Mouse (Mus musculus) liver, embryonic 12.5 days (tissue): ENCODE results near the gene Ahcyl2. TPM values are rescaled to one million over a fixed set of nuclear protein-coding genes. Genes with fewer than 3 reads are reported as not detected.

ENCODE experiments used
- ATAC-seq: fragments of 200-750 bp; cut with Nextera tagmentation; 2 replicates; pipeline ENCODE4 v1.8.0; 2017; ENCODE audit warnings: moderate number of reproducible peaks, mild to moderate bottlenecking, moderate library complexity
- H3K27ac ChIP-seq: fragments of 300-500 bp; sonication (generic); 2 replicates; pipeline ENCODE4 v1.5.1; 2016; ENCODE audit warnings: mild to moderate bottlenecking
- H3K27me3 ChIP-seq: fragments of 300-500 bp; sonication (generic); replicated peaks from 2 replicates; pipeline ENCODE4 v1.6.1; 2016; ENCODE audit warnings: mild to moderate bottlenecking, moderate library complexity
- H3K36me3 ChIP-seq: fragments of 300-500 bp; sonication (generic); 2 replicates; pipeline ENCODE4 v1.6.1; 2016; ENCODE audit warnings: mild to moderate bottlenecking, moderate library complexity
- H3K4me1 ChIP-seq: fragments of 300-500 bp; sonication (generic); 2 replicates; pipeline ENCODE4 v1.6.1; 2016
- H3K4me2 ChIP-seq: fragments of 300-500 bp; sonication (generic); 2 replicates; pipeline ENCODE4 v1.6.1; 2016; ENCODE audit warnings: mild to moderate bottlenecking, moderate library complexity
- H3K4me3 ChIP-seq: fragments of 300-500 bp; sonication (generic); 2 replicates; pipeline ENCODE4 v1.5.1; 2016; ENCODE audit warnings: mild to moderate bottlenecking, moderate library complexity
- H3K9ac ChIP-seq: fragments of 300-500 bp; sonication (generic); 2 replicates; pipeline ENCODE4 v1.6.1; 2016; ENCODE audit warnings: mild to moderate bottlenecking, moderate library complexity
- H3K9me3 ChIP-seq: fragments of 300-500 bp; sonication (generic); replicated peaks from 2 replicates; pipeline ENCODE4 v1.6.1; 2016; ENCODE audit warnings: mild to moderate bottlenecking, moderate library complexity
- WGBS: fragments of 180-500 bp; shearing (Covaris S2); methylation state at CpG from one replicate; pipeline ENCODE4 v1.1.7; 2016; ENCODE audit not compliant: insufficient replicate concordance; 5-methylcytosine and 5-hydroxymethylcytosine counted together
- polyA plus RNA-seq: library from polyadenylated mRNA; unstranded; fragments of >200 nt; fragmentation: Nextera tagmentation; extraction: Ambion mirVana; gene quantifications from 2 replicates; pipeline ENCODE4 v1.2.1, GENCODE M21; 2016

The Ahcyl2 gene
- polyA plus RNA-seq, 1 experiment from 2014 or later = 8.6 TPM

- no peak for ATAC-seq
- peaks cover 11% of the 10 kb centered on the region for H3K4me1 ChIP-seq
- H3K36me3 ChIP-seq = no peaks in the 10 kb centered on the region
- H3K4me3 ChIP-seq = no peak overlapping the region
- peaks cover 8% of the 10 kb centered on the region; the same call in 1 of the 2 replicates for H3K27me3 ChIP-seq
- no peaks in the 10 kb centered on the region for H3K9me3 ChIP-seq
- H3K4me2 ChIP-seq = no peak overlapping the region
- no peak overlapping the region for H3K27ac ChIP-seq
- no peak overlapping the region for H3K9ac ChIP-seq
- 48% methylated on average over 6 of the region's 6 CpGs for WGBS
Measured at GRCm38 (mm10) chr6:29925594-29926219, 157.9 kb downstream of the Ahcyl2 start.

GRCm38 (mm10) chr6:29930087-29930486, 162.3 kb downstream of the Ahcyl2 start:
- no peak overlapping the region for H3K4me2 ChIP-seq
- ATAC-seq = no peak
- H3K9ac ChIP-seq = no peak overlapping the region
- no peak overlapping the region for H3K4me3 ChIP-seq
- no peak overlapping the region for H3K27ac ChIP-seq
- no peaks in the 10 kb centered on the region for H3K36me3 ChIP-seq
- no peaks in the 10 kb centered on the region for H3K9me3 ChIP-seq
- no peaks in the 10 kb centered on the region for H3K4me1 ChIP-seq
- peaks cover 3% of the 10 kb centered on the region; the same call in 1 of the 2 replicates for H3K27me3 ChIP-seq

DNA sequence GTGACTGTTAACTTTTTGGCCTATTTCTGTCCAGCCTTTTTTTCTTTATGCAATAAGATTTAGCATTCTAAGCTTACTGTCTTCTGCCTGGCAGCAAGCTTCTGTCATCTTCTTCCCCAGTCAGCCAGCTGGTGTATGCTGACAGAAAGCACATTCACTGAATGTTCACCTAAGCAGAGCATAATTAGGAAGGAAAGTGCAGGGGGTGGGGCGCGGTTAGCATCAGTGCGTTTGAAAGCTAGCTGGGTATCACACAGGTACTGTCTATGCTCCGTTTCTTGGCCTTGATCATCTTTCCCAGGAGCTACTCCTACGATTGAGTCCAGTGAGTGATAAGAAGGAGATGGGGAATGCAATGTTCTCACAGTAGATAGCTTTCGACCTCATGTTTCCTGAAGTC, 162.9 kb downstream of the Ahcyl2 start:
- H3K4me2 ChIP-seq = no peak overlapping the region
- no peak overlapping the region for H3K4me3 ChIP-seq
- H3K27me3 ChIP-seq = no peaks in the 10 kb centered on the region; the same call in 1 of the 2 replicates
- no peaks in the 10 kb centered on the region for H3K9me3 ChIP-seq
- no peaks in the 10 kb centered on the region for H3K4me1 ChIP-seq
- 68% methylated on average over 6 of the region's 6 CpGs for WGBS
- H3K27ac ChIP-seq = no peak overlapping the region
- no peaks in the 10 kb centered on the region for H3K36me3 ChIP-seq
- no peak overlapping the region for H3K9ac ChIP-seq
- no peak for ATAC-seq

DNA sequence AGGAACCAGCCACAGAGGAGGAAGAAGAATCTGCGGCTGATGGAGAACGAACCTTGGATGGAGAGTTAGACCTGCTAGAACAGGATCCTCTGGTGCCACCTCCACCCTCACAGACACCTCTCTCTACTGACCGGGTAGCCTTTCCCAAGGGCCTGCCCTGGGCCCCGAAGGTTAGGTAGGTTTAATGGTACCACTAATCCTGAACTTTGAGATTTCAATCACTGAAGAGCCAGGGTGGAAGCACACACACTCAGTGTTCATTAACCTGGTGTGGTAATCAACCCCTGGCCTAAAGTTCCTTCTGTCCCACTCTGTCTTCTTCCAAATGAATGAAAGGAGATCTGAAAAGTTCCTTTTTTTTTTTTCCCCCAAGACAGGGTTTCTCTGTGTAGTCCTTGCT, 163.4 kb downstream of the Ahcyl2 start:
- H3K36me3 ChIP-seq = no peaks in the 10 kb centered on the region
- no peak for ATAC-seq
- no peaks in the 10 kb centered on the region for H3K4me1 ChIP-seq
- H3K4me3 ChIP-seq = no peak overlapping the region
- no peaks in the 10 kb centered on the region; the same call in 1 of the 2 replicates for H3K27me3 ChIP-seq
- H3K9ac ChIP-seq = no peak overlapping the region
- WGBS = 74% methylated on average over 4 of the region's 4 CpGs
- no peaks in the 10 kb centered on the region for H3K9me3 ChIP-seq
- no peak overlapping the region for H3K4me2 ChIP-seq
- H3K27ac ChIP-seq = no peak overlapping the region

GRCm38 (mm10) chr6:29935741-29936140, 167.9 kb downstream of the Ahcyl2 start:
- no peak overlapping the region for H3K4me2 ChIP-seq
- no peak overlapping the region for H3K4me3 ChIP-seq
- H3K36me3 ChIP-seq = no peaks in the 10 kb centered on the region
- H3K27me3 ChIP-seq = no peaks in the 10 kb centered on the region
- H3K4me1 ChIP-seq = no peaks in the 10 kb centered on the region
- no peaks in the 10 kb centered on the region for H3K9me3 ChIP-seq
- no peak overlapping the region for H3K9ac ChIP-seq
- no peak for ATAC-seq
- 75% methylated on average over 1 of the region's 1 CpGs for WGBS
- no peak overlapping the region for H3K27ac ChIP-seq

DNA sequence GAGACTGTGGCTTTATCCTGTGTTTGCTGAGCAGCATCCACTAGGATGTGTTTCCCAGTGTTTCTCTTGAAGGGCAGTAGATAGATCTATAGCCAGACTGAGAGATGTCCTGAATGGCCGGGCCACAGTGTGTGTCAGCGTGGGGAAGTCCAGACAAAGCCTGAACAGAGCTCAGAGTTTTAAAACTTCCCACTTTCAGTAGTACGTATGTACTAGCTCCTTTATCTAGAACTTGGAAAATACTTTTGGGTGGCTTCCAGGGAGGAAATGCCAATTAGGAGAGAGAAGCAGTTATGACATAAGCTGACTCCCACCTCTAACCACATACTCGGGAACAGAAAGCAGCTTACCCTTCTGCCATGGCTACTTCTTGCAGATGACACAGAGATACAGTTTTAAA, 172.6 kb downstream of the Ahcyl2 start:
- H3K9ac ChIP-seq = no peak overlapping the region
- no peak overlapping the region for H3K4me2 ChIP-seq
- ATAC-seq = no peak
- no peaks in the 10 kb centered on the region for H3K9me3 ChIP-seq
- 57% methylated on average over 4 of the region's 4 CpGs for WGBS
- H3K27ac ChIP-seq = no peak overlapping the region
- no peaks in the 10 kb centered on the region for H3K27me3 ChIP-seq
- H3K4me1 ChIP-seq = no peaks in the 10 kb centered on the region
- no peaks in the 10 kb centered on the region for H3K36me3 ChIP-seq
- no peak overlapping the region for H3K4me3 ChIP-seq

- Histone ChIP-seq H3K4me2 (no peak overlapping the region), H3K27me3 (no peaks in the 10 kb centered on the region), H3K27ac (no peak overlapping the region), H3K36me3 (no peaks in the 10 kb centered on the region), H3K4me3 (no peak overlapping the region), H3K9me3 (no peaks in the 10 kb centered on the region), H3K9ac (no peak overlapping the region), H3K4me1 (no peaks in the 10 kb centered on the region)
- no peak for ATAC-seq
- WGBS = 72% methylated on average over 2 of the region's 2 CpGs
Measured at GRCm38 (mm10) chr6:29941036-29941435, 173.2 kb downstream of the Ahcyl2 start.

DNA sequence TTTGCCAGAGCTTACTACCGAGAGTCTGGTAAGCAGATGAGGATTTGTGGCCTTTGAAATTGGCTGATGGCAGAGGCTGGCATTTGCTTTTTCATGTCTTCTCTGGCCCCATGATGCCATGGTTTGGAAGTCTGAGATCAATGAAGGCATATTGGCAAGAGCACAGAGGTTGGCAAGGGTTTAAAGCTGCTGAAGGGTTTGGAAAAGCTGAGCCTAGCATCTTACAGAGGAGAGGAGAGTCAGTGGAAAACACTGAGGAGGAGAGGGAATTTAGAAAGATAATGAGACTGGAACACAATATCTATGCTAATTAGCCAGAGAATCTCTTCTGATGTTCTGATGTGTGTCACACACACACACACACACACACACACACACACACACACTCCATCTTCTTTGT, 176.7 kb downstream of the Ahcyl2 start:
- no peaks in the 10 kb centered on the region for H3K36me3 ChIP-seq
- no peaks in the 10 kb centered on the region for H3K27me3 ChIP-seq
- no peaks in the 10 kb centered on the region for H3K9me3 ChIP-seq
- no peak overlapping the region for H3K4me2 ChIP-seq
- 76% methylated on average over 1 of the region's 1 CpGs for WGBS
- no peak overlapping the region for H3K27ac ChIP-seq
- no peaks in the 10 kb centered on the region for H3K4me1 ChIP-seq
- H3K4me3 ChIP-seq = no peak overlapping the region
- ATAC-seq = no peak
- no peak overlapping the region for H3K9ac ChIP-seq

DNA sequence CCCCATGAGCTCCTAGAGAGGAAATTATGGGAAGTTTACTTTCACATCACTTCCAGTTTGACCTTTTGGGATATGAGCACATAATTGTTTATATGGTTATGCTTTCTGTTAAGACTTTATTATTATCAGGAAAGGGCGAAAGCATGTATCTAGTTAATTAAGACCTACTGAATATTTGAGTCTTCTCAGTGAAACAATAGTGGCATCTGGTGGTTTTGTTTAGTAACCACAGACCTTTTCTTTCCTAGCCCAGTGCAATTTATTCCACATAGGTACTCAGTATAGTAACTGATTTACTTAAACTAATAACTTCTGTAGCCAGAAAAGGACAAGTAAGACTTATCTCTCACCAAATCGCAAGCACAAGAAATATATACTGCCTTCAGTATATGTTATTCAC, 178.8 kb downstream of the Ahcyl2 start:
- ATAC-seq = no peak
- H3K9ac ChIP-seq = no peak overlapping the region
- 79% methylated on average over 2 of the region's 2 CpGs for WGBS

GRCm38 (mm10) chr6:29947823-29948222, 180.0 kb downstream of the Ahcyl2 start:
- ATAC-seq = no peak
- Histone ChIP-seq H3K9me3 (no peaks in the 10 kb centered on the region), H3K27ac (no peak overlapping the region), H3K4me3 (no peak overlapping the region), H3K9ac (no peak overlapping the region), H3K27me3 (no peaks in the 10 kb centered on the region), H3K4me1 (no peaks in the 10 kb centered on the region), H3K4me2 (no peak overlapping the region), H3K36me3 (no peaks in the 10 kb centered on the region)
- WGBS = 56% methylated on average over 6 of the region's 6 CpGs

More for the DNA sequence above, 178.8 kb downstream of the Ahcyl2 start:
- Histone ChIP-seq H3K4me3 (no peak overlapping the region), H3K27me3 (no peaks in the 10 kb centered on the region), H3K27ac (no peak overlapping the region), H3K36me3 (no peaks in the 10 kb centered on the region), H3K4me1 (no peaks in the 10 kb centered on the region), H3K4me2 (no peak overlapping the region), H3K9me3 (no peaks in the 10 kb centered on the region)

DNA sequence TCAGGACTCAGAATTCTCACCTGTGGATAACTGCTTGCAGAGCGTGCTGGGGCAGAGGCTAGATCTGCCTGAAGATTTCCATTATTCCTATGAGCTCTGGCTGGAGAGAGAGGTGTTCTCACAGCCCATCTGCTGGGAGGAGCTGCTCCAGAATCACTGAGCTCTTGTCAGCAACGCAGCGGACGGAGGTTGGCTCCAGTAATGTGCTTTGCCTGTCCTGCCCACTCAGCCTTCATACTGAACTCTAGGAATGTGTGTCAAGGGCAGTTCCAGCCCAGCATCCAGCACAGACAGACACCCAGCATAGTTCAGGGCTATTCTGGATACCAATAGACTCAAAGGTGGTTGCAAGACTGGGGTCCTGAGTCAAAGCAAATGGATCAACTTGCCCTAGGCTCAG, 188.9 kb downstream of the Ahcyl2 start:
- Histone ChIP-seq H3K9me3 (no peaks in the 10 kb centered on the region), H3K4me3 (no peak overlapping the region), H3K27me3 (no peaks in the 10 kb centered on the region), H3K27ac (no peak overlapping the region), H3K4me1 (no peaks in the 10 kb centered on the region), H3K36me3 (no peaks in the 10 kb centered on the region), H3K9ac (no peak overlapping the region), H3K4me2 (no peak overlapping the region)
- no peak for ATAC-seq
- WGBS = 79% methylated on average over 4 of the region's 4 CpGs

GRCm38 (mm10) chr6:29958669-29959068, 190.9 kb downstream of the Ahcyl2 start:
- H3K27me3 ChIP-seq = no peaks in the 10 kb centered on the region
- H3K4me2 ChIP-seq = no peak overlapping the region
- no peak overlapping the region for H3K27ac ChIP-seq
- no peaks in the 10 kb centered on the region for H3K36me3 ChIP-seq
- no peaks in the 10 kb centered on the region for H3K9me3 ChIP-seq
- no peak overlapping the region for H3K4me3 ChIP-seq
- ATAC-seq = no peak
- no peaks in the 10 kb centered on the region for H3K4me1 ChIP-seq
- 56% methylated on average over 3 of the region's 3 CpGs for WGBS
- no peak overlapping the region for H3K9ac ChIP-seq

GRCm38 (mm10) chr6:29961081-29961480, 193.3 kb downstream of the Ahcyl2 start:
- WGBS = 73% methylated on average over 6 of the region's 6 CpGs
- no peak for ATAC-seq
- no peaks in the 10 kb centered on the region for H3K9me3 ChIP-seq
- H3K27me3 ChIP-seq = no peaks in the 10 kb centered on the region
- H3K36me3 ChIP-seq = no peaks in the 10 kb centered on the region
- no peak overlapping the region for H3K27ac ChIP-seq
- H3K4me3 ChIP-seq = no peak overlapping the region
- no peak overlapping the region for H3K4me2 ChIP-seq
- H3K4me1 ChIP-seq = no peaks in the 10 kb centered on the region
- no peak overlapping the region for H3K9ac ChIP-seq
